Mouse (Mus musculus): Measurements from ENCODE around the gene B3gnt6. TPM values are rescaled to one million over a fixed set of nuclear protein-coding genes. Genes with fewer than 3 reads are reported as not detected.

B3gnt6 gene
- polyA plus RNA-seq, 1 experiment from 2014 or later, result not detected

GRCm38 (mm10) chr7:98145842-98146446 lies 53.3 kb downstream of the B3gnt6 start:
- Histone ChIP-seq H3K4me2 (no peak overlapping the region), H3K4me1 (peaks cover 19% of the 10 kb centered on the region; the same call in 1 of the 2 replicates), H3K9me3 (no peaks in the 10 kb centered on the region), H3K27me3 (no peaks in the 10 kb centered on the region), H3K9ac (no peak overlapping the region), H3K36me3 (no peaks in the 10 kb centered on the region), H3K4me3 (no peak overlapping the region), H3K27ac (no peak overlapping the region)
- 62% methylated on average over 12 of the region's 12 CpGs for WGBS
- ATAC-seq (ENCODE audit: insufficient number of reproducible peaks, low FRiP score, low TSS enrichment, low read depth), result no peak

GRCm38 (mm10) chr7:98145402-98145801 lies 53.9 kb downstream of the B3gnt6 start, which contains the start of gene Omp:
TSS of gene Omp (minus strand) at chr7:98145502.
- Histone ChIP-seq H3K4me1 (peaks cover 22% of the 10 kb centered on the region; the same call in 1 of the 2 replicates), H3K4me2 (no peak within 1 kb of the TSS), H3K4me3 (no peak within 1 kb of the TSS), H3K36me3 (no peaks in the 10 kb centered on the region), H3K9me3 (no peaks in the 10 kb centered on the region), H3K27me3 (no peaks in the 10 kb centered on the region), H3K9ac (no peak within 1 kb of the TSS), H3K27ac (no peak within 1 kb of the TSS)
- no peak for ATAC-seq (ENCODE audit: insufficient number of reproducible peaks, low FRiP score, low TSS enrichment, low read depth)
- WGBS, result 91% methylated on average over 5 of the region's 5 CpGs

GRCm38 (mm10) chr7:98142648-98143047 lies 56.6 kb downstream of the B3gnt6 start:
- Histone ChIP-seq H3K4me1 (peaks cover 13% of the 10 kb centered on the region; the same call in 1 of the 2 replicates), H3K9ac (no peak overlapping the region), H3K27me3 (no peaks in the 10 kb centered on the region), H3K9me3 (no peaks in the 10 kb centered on the region), H3K4me3 (no peak overlapping the region), H3K27ac (no peak overlapping the region), H3K36me3 (no peaks in the 10 kb centered on the region), H3K4me2 (no peak overlapping the region)
- WGBS, result 71% methylated on average over 3 of the region's 3 CpGs
- no peak for ATAC-seq (ENCODE audit: insufficient number of reproducible peaks, low FRiP score, low TSS enrichment, low read depth)

Other genes with a start within 250 kb of the B3gnt6 start
- 8.0 and 8.1 TPM in 2 replicates for gene Myo7a, start 80.0 kb downstream of the B3gnt6 start, polyA plus RNA-seq (2015; fragmentation: Nextera tagmentation; extraction: Ambion mirVana)
- 0.18 and 0.45 TPM in 2 replicates for gene Omp, start 54.0 kb downstream of the B3gnt6 start, polyA plus RNA-seq (2015; fragmentation: Nextera tagmentation; extraction: Ambion mirVana)
- 10.1 and 11.5 TPM in 2 replicates for gene Capn5, start 21.2 kb downstream of the B3gnt6 start, polyA plus RNA-seq (2015; fragmentation: Nextera tagmentation; extraction: Ambion mirVana)
- gene Acer3, start 121.7 kb upstream of the B3gnt6 start, polyA plus RNA-seq (2015; fragmentation: Nextera tagmentation; extraction: Ambion mirVana), result 47.2 and 48.3 TPM in 2 replicates
- gene Tsku, start 161.8 kb upstream of the B3gnt6 start, polyA plus RNA-seq (2015; fragmentation: Nextera tagmentation; extraction: Ambion mirVana), result 20.7 and 21.6 TPM in 2 replicates
- not detected in 2 replicates for gene Gucy2d, start 240.9 kb upstream of the B3gnt6 start, polyA plus RNA-seq (2015; fragmentation: Nextera tagmentation; extraction: Ambion mirVana)

Data from limb, embryonic 15.5 days (tissue).